Mouse (Mus musculus) G1E (cell line): ENCODE results near the gene Arl10. TPM values are rescaled to one million over a fixed set of nuclear protein-coding genes. Genes with fewer than 3 reads are reported as not detected.

ENCODE experiments used
- ATAC-seq: 2 replicates; pipeline ENCODE4 v1.8.0; 2016; ENCODE audit warnings: mild to moderate bottlenecking; ENCODE audit not compliant: insufficient number of reproducible peaks, poor library complexity, low FRiP score, severe bottlenecking; ENCODE audit errors: extremely low read depth
- DNase-seq: peaks from one replicate; pipeline ENCODE4 v3.0.0; 2012; ENCODE audit warnings: low spot score
- H3K27me3 ChIP-seq: 2 replicates; pipeline ENCODE4 v1.6.1; 2012; ENCODE audit warnings: mild to moderate bottlenecking, low read length, inconsistent platforms; ENCODE audit not compliant: insufficient read depth
- H3K36me3 ChIP-seq: replicated peaks from 2 replicates; pipeline ENCODE3; 2012; ENCODE audit warnings: mild to moderate bottlenecking, inconsistent platforms
- H3K4me1 ChIP-seq: 2 replicates; pipeline ENCODE4 v1.6.1; 2012; ENCODE audit warnings: low read depth, low read length, inconsistent platforms, mixed read lengths; ENCODE audit not compliant: insufficient read depth
- H3K4me3 ChIP-seq: 2 replicates; pipeline ENCODE4 v1.5.1; 2012; ENCODE audit warnings: low read depth, mild to moderate bottlenecking, inconsistent platforms, low read length, moderate library complexity, mixed read lengths
- H3K9me3 ChIP-seq: replicated peaks from 2 replicates; pipeline ENCODE4 v1.6.1; 2012; ENCODE audit warnings: inconsistent platforms
- CTCF ChIP-seq: IDR thresholded peaks from 2 replicates; pipeline ENCODE4 v1.5.1; 2012; ENCODE audit warnings: low read depth, low read length, inconsistent platforms, mixed read lengths
- GATA1 ChIP-seq: IDR thresholded peaks from 2 replicates; pipeline ENCODE4 v1.6.1; 2012; ENCODE audit warnings: borderline replicate concordance, low read length, inconsistent platforms, mixed read lengths
- GATA2 ChIP-seq: IDR thresholded peaks from 2 replicates; pipeline ENCODE4 v1.6.1; 2012; ENCODE audit warnings: low read depth, low read length, inconsistent platforms, borderline replicate concordance
- POLR2AphosphoS5 ChIP-seq: IDR thresholded peaks from 2 replicates; pipeline ENCODE4 v1.6.1; 2012; ENCODE audit warnings: low read depth, low read length, inconsistent platforms; ENCODE audit not compliant: insufficient replicate concordance
- TAL1 ChIP-seq: conservative IDR thresholded peaks from 2 replicates; pipeline ENCODE4 v1.6.1; 2012; ENCODE audit warnings: low read depth, low read length, inconsistent platforms, mixed read lengths
- polyA plus RNA-seq: library from polyadenylated mRNA; stranded (reverse); fragments of >175 nt; gene quantifications from 2 replicates; pipeline ENCODE4 v1.2.3, GENCODE M21; 2012
- total RNA-seq, 2 experiments: library from RNA; stranded (forward) in 1 of 2; stranded (reverse) in 1 of 2; fragments of 200-1000 nt in 1 of 2; fragments of >200 nt in 1 of 2; fragmentation: Nextera tagmentation in 1 of 2; gene quantifications; 2 replicates each; pipeline ENCODE4 v1.2.3; 2014 to 2017

The Arl10 gene
- total and polyA plus RNA-seq, 3 experiments = 11.8 to 20.8 (median 14.3) TPM

GRCm38 (mm10) chr13:54603501-54603900 is 28.7 kb downstream of the Arl10 start:
- no peak overlapping the region for H3K4me3 ChIP-seq
- no peak for ATAC-seq
- no peaks in the 10 kb centered on the region for H3K27me3 ChIP-seq
- peaks cover 5% of the 10 kb centered on the region; the same call in 1 of the 2 replicates for H3K4me1 ChIP-seq
- H3K36me3 ChIP-seq = peaks cover 74% of the 10 kb centered on the region
- H3K9me3 ChIP-seq = no peaks in the 10 kb centered on the region
- TF ChIP-seq GATA2 = no peak
- no peak for TF ChIP-seq POLR2AphosphoS5
- TF ChIP-seq TAL1 = no peak
- TF ChIP-seq CTCF = no peak
- TF ChIP-seq GATA1 = no peak
- DNase-seq = no peak

- Histone ChIP-seq H3K4me1 (peaks cover 12% of the 10 kb centered on the region), H3K36me3 (peaks cover 74% of the 10 kb centered on the region), H3K9me3 (no peaks in the 10 kb centered on the region), H3K27me3 (no peaks in the 10 kb centered on the region), H3K4me3 (no peak overlapping the region)
- no peak for ATAC-seq
- no peak for TF ChIP-seq TAL1
- no peak for TF ChIP-seq CTCF
- TF ChIP-seq POLR2AphosphoS5 = no peak
- TF ChIP-seq GATA2 = no peak
- no peak for TF ChIP-seq GATA1
- DNase-seq = no peak
Measured at GRCm38 (mm10) chr13:54604221-54604620, 29.4 kb downstream of the Arl10 start.

DNA sequence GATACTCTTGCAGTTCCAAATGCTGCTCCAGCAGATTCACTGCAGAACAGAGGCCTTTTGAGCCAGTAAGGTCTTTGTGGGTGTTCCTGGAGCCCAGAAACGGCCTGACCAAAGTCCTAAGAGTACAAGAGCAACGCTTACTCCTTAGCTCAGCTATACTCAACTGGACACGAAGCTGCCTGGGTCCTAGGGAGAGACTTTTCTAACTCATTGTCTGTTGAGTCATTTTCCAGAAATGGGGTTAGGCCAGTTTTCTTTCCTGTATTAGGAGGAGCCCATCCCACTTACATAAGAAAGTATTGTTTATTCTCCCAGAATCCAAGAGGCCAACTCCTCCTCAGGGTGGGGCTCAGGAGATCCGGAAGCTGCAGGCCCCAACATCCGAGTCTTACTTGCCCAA is 30.6 kb downstream of the Arl10 start:
- peaks cover 17% of the 10 kb centered on the region for H3K4me1 ChIP-seq
- TF ChIP-seq GATA1 = no peak
- TF ChIP-seq POLR2AphosphoS5 = no peak
- no peak for TF ChIP-seq CTCF
- TF ChIP-seq GATA2 = no peak
- no peak for TF ChIP-seq TAL1
- H3K27me3 ChIP-seq = no peaks in the 10 kb centered on the region
- H3K4me3 ChIP-seq = no peak overlapping the region
- no peaks in the 10 kb centered on the region for H3K9me3 ChIP-seq
- no peak for ATAC-seq
- no peak for DNase-seq
- peaks cover 70% of the 10 kb centered on the region for H3K36me3 ChIP-seq

DNA sequence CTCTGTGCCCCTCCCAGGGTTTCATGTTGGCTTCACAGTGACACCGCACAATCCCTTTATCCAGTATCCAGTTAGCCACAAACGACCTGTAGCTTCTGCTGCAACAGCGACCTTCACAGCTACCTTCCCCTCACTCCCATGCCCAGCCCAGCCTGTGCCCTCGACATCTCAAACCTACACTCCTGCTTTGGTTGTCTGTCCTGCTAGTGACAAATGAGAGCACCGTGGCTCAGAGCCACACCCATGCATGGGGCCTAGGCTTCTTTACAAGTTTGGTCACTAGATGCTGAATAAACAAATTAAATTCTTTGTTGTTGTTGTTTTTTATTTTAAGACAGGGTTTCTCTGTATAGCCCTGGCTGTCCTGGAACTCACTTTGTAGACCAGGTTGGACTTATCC is 32.4 kb downstream of the Arl10 start:
- TF ChIP-seq GATA1 (no peak), TAL1 (no peak)
- DNase-seq = no peak
- peaks cover 59% of the 10 kb centered on the region for H3K36me3 ChIP-seq
- H3K9me3 ChIP-seq = no peaks in the 10 kb centered on the region
- no peaks in the 10 kb centered on the region for H3K27me3 ChIP-seq
- ATAC-seq = no peak
- H3K4me1 ChIP-seq = peaks cover 29% of the 10 kb centered on the region
- no peak overlapping the region for H3K4me3 ChIP-seq

GRCm38 (mm10) chr13:54608002-54608401 is 33.2 kb downstream of the Arl10 start:
- DNase-seq = no peak
- ATAC-seq = no peak
- no peaks in the 10 kb centered on the region for H3K9me3 ChIP-seq
- H3K36me3 ChIP-seq = peaks cover 51% of the 10 kb centered on the region
- H3K27me3 ChIP-seq = no peaks in the 10 kb centered on the region
- peaks cover 29% of the 10 kb centered on the region for H3K4me1 ChIP-seq
- H3K4me3 ChIP-seq = no peak overlapping the region
- no peak for TF ChIP-seq CTCF
- no peak for TF ChIP-seq POLR2AphosphoS5
- TF ChIP-seq GATA2 = no peak
- TF ChIP-seq TAL1 = no peak
- TF ChIP-seq GATA1 = no peak

- Histone ChIP-seq H3K9me3 (no peaks in the 10 kb centered on the region), H3K36me3 (peaks cover 46% of the 10 kb centered on the region), H3K4me3 (no peak overlapping the region), H3K4me1 (peaks cover 29% of the 10 kb centered on the region), H3K27me3 (no peaks in the 10 kb centered on the region)
- TF ChIP-seq GATA2 (no peak), POLR2AphosphoS5 (no peak)
- DNase-seq (no peak), ATAC-seq (no peak)
Measured at GRCm38 (mm10) chr13:54608666-54609065, 33.9 kb downstream of the Arl10 start.

GRCm38 (mm10) chr13:54609301-54609700 is 34.5 kb downstream of the Arl10 start:
- TF ChIP-seq GATA1 (no peak), CTCF (no peak)
- DNase-seq (no peak), ATAC-seq (no peak)
- no peak overlapping the region for H3K4me3 ChIP-seq
- H3K9me3 ChIP-seq = no peaks in the 10 kb centered on the region
- H3K27me3 ChIP-seq = no peaks in the 10 kb centered on the region
- peaks cover 41% of the 10 kb centered on the region for H3K36me3 ChIP-seq
- H3K4me1 ChIP-seq = peaks cover 29% of the 10 kb centered on the region
